Mouse (Mus musculus): ENCODE measurements around the gene Desi1. TPM values are rescaled to one million over a fixed set of nuclear protein-coding genes. Genes with fewer than 3 reads are reported as not detected.
"Not testable (repeated sequence)": the region's sequence is repeated elsewhere in the genome, so short reads cannot be mapped to it uniquely, and the experiment has no call there.

Gene Desi1
- polyA plus RNA-seq, 1 experiment from 2014 or later = 20.8 TPM

DNA sequence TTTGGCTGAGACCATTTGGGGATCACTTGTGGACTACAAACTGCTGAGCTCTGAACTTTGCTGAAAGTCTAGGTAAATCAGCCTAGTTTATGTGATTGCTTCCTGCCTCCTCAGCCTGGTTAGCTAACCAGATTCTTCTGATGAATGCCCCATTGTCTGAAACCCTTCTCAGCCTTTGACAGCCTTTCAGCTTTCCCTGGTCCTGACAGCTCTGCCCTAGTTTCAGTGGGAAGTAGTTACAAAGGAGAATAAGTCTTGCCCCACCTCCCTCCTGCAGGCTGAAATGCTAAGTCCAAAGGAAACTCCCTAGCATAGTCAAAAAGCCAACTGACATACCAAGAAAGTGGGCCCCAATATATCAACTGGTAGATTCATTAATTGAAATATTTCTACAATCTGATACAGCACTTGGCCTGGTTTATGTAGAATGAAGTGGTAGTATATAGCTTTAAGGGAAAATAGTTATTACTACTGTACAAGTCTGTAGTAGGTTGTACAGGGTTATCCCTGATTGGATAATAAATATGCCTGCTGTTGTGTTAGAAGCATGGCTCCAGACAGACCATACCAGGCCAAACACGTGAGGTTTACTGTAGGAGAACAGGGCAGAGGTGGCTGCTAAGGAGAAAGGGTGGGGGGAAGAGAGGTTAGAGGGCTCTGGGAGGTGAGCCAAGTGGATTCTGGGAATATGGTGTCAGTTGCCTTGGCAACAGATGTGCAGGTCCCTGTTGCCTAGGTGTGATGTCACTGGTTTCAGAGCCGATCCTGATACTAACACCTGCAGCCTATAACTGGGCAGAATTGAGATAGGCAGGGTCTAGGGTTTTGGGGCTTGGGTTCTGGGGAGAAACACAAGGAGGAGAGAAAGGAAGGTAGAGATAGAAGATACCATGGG lies 48.1 kb downstream of the Desi1 start:
- no peak for TF ChIP-seq EP300 (optimal IDR thresholded peaks at IDR 0.05)
- no peak for TF ChIP-seq CTCF (IDR thresholded peaks at IDR 0.05; ENCODE audit: low read depth)
- no peaks in the 10 kb centered on the region for H3K4me1 ChIP-seq (replicated peaks; ENCODE audit: control insufficient read depth, insufficient read depth)
- H3K27ac ChIP-seq (replicated peaks) = no peak overlapping the region
- no peak overlapping the region for H3K4me3 ChIP-seq (ENCODE audit: low read depth, low read length)
- 54% methylated on average over 2 of the region's 2 CpGs for WGBS
- H3K9me3 ChIP-seq (ENCODE audit: control insufficient read depth, low read length) = no peaks in the 10 kb centered on the region
- no peak overlapping the region for H3K9ac ChIP-seq (ENCODE audit: low read length)
- ATAC-seq (ENCODE audit: low FRiP score, low TSS enrichment) (no peak), DNase-seq (ENCODE audit: low spot score) (no peak)
- no peak overlapping the region for H3K4me2 ChIP-seq (replicated peaks; ENCODE audit: low read depth)
- H3K36me3 ChIP-seq (ENCODE audit: control insufficient read depth, insufficient read depth, low read length) = no peaks in the 10 kb centered on the region
- no peaks in the 10 kb centered on the region for H3K27me3 ChIP-seq (ENCODE audit: control insufficient read depth, insufficient read depth, low read length)

DNA sequence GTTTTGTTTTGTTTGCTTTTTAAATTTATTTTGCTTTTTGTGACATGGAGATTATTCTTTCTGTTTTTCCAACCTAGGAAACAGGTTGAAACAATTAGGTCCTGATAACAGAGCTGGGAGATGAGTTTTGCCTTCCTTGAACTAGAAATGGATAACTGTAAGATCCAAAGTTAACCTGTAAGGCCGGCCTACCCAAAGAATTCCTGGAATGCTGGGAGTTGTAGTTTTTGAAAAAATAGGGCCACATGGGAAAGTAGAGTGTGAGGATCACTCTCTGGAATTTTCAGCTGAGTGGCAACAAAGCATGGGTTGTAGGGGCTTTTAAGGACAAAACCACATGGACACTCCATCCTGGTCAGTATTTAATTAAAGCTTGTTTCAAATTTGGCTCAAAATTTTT lies 51.5 kb downstream of the Desi1 start:
- no peak for ATAC-seq (ENCODE audit: low FRiP score, low TSS enrichment)

DNA sequence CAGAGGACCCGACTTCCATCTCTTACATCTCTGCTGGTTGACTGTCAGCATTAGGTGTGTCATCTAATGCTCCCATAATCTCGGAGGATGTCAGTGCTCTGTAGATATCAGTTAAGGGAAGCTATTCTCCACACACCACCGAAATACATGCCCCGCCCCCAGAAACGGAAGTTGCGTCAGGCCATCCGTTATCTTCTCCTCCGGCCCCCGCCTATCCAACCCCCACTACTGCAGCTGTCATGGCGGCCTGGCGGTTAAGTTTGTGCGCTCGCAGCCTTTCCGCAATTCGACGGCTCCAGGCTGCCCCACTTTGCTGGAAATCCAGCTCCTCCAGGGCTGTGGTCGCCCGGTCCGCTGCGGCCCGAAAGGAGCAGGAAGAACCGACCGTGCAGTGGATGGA lies 53.3 kb downstream of the Desi1 start, which contains the start of gene 1700029P11Rik:
Gene 1700029P11Rik (plus strand): TSS at position 220 of the 400 bp plus-strand sequence.
- Histone ChIP-seq H3K4me2 (replicated peaks; ENCODE audit: low read depth) (no peak within 1 kb of the TSS), H3K9me3 (ENCODE audit: control insufficient read depth, low read length) (no peaks in the 10 kb centered on the region), H3K36me3 (ENCODE audit: control insufficient read depth, insufficient read depth, low read length) (no peaks in the 10 kb centered on the region), H3K4me1 (replicated peaks; ENCODE audit: control insufficient read depth, insufficient read depth) (no peaks in the 10 kb centered on the region), H3K27me3 (ENCODE audit: control insufficient read depth, insufficient read depth, low read length) (no peaks in the 10 kb centered on the region), H3K4me3 (ENCODE audit: low read depth, low read length) (no peak within 1 kb of the TSS), H3K9ac (ENCODE audit: low read length) (no peak within 1 kb of the TSS), H3K27ac (replicated peaks) (no peak within 1 kb of the TSS)
- DNase-seq (ENCODE audit: low spot score) = no peak
- TF ChIP-seq CTCF (IDR thresholded peaks at IDR 0.05; ENCODE audit: low read depth) (no peak), EP300 (optimal IDR thresholded peaks at IDR 0.05) (no peak)
- 94% methylated on average over 23 of the region's 23 CpGs for WGBS
- ATAC-seq (ENCODE audit: low FRiP score, low TSS enrichment) = no peak

More for the DNA sequence above, 51.5 kb downstream of the Desi1 start:
- Histone ChIP-seq H3K4me3 (ENCODE audit: low read depth, low read length) (no peak overlapping the region), H3K9me3 (ENCODE audit: control insufficient read depth, low read length) (no peaks in the 10 kb centered on the region), H3K27me3 (ENCODE audit: control insufficient read depth, insufficient read depth, low read length) (no peaks in the 10 kb centered on the region), H3K27ac (replicated peaks) (no peak overlapping the region), H3K36me3 (ENCODE audit: control insufficient read depth, insufficient read depth, low read length) (no peaks in the 10 kb centered on the region), H3K4me1 (replicated peaks; ENCODE audit: control insufficient read depth, insufficient read depth) (no peaks in the 10 kb centered on the region), H3K9ac (ENCODE audit: low read length) (no peak overlapping the region), H3K4me2 (replicated peaks; ENCODE audit: low read depth) (no peak overlapping the region)
- WGBS = 54% methylated on average over 1 of the region's 1 CpGs
- TF ChIP-seq CTCF (IDR thresholded peaks at IDR 0.05; ENCODE audit: low read depth) (no peak), EP300 (optimal IDR thresholded peaks at IDR 0.05) (no peak)
- no peak for DNase-seq (ENCODE audit: low spot score)

DNA sequence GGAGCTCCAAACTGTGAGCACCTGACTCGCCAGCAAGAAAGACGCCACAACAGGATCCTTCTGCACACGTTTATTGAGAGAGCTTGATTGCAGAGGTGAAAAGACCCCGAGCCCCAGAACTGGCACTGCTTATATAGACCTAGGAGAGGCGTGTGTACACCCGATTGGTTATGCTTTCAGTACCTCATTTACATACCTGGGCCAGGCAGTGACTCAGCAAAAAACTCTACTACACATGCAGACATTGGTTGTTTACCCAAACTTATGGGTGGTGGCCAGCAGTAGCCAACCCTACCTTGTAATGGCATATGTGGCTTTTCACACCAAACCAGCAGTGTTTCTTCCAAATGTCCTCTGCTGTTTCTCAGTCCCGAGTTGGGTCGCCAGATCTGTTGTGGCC lies 58.5 kb downstream of the Desi1 start:
- not testable (repeated sequence) for H3K4me1 ChIP-seq (replicated peaks; ENCODE audit: control insufficient read depth, insufficient read depth); H3K36me3 ChIP-seq (ENCODE audit: control insufficient read depth, insufficient read depth, low read length); H3K9me3 ChIP-seq (ENCODE audit: control insufficient read depth, low read length); H3K27me3 ChIP-seq (ENCODE audit: control insufficient read depth, insufficient read depth, low read length); H3K9ac ChIP-seq (ENCODE audit: low read length); H3K4me3 ChIP-seq (ENCODE audit: low read depth, low read length); H3K4me2 ChIP-seq (replicated peaks; ENCODE audit: low read depth); ATAC-seq (ENCODE audit: low FRiP score, low TSS enrichment); DNase-seq (ENCODE audit: low spot score); H3K27ac ChIP-seq (replicated peaks)
- WGBS = 95% methylated on average over 8 of the region's 8 CpGs

DNA sequence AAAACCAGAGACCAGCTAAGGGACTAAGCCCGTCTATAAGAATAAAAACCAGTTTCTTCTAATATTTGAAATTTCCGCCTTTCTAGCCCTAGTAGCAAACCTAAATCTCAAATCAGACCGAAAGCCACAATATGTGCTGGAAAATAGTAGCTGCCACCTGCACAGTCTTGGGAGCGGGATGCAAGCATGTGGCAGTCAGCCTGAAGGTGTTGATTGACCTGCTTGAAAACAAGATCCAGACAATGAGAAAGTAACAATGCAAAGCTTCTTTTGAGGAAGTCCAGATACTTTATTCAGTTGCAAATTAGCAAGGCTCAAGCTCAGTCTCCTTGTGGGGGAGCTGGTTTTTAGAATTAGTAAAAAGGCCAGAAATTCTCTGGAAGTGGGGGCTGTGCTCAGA lies 63.2 kb downstream of the Desi1 start:
- not testable (repeated sequence) for H3K4me3 ChIP-seq (ENCODE audit: low read depth, low read length); ATAC-seq (ENCODE audit: low FRiP score, low TSS enrichment); DNase-seq (ENCODE audit: low spot score); H3K4me2 ChIP-seq (replicated peaks; ENCODE audit: low read depth); H3K27ac ChIP-seq (replicated peaks); H3K4me1 ChIP-seq (replicated peaks; ENCODE audit: control insufficient read depth, insufficient read depth); H3K36me3 ChIP-seq (ENCODE audit: control insufficient read depth, insufficient read depth, low read length); H3K9me3 ChIP-seq (ENCODE audit: control insufficient read depth, low read length); H3K27me3 ChIP-seq (ENCODE audit: control insufficient read depth, insufficient read depth, low read length); H3K9ac ChIP-seq (ENCODE audit: low read length)
- 93% methylated on average over 4 of the region's 4 CpGs for WGBS

DNA sequence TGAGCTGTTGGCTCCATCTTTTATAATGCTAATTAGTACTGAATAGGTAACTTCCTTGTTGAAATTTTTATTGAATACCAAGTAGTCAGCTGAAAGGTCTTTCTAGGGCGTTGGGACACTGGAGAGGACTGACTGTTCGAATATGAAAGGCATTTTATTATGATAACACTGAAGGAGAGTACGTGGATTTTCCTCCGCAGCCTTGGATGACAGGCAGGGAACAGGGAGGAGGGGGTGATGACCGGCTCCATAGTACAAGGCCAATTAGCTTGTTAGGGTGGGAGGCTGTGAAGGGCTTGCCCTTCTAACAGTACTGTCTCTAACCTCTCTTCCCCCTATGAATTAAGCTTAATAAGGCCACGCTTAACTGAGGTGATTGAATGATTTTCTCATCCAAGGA lies 64.0 kb downstream of the Desi1 start:
- H3K9me3 ChIP-seq (ENCODE audit: control insufficient read depth, low read length); ATAC-seq (ENCODE audit: low FRiP score, low TSS enrichment); H3K4me1 ChIP-seq (replicated peaks; ENCODE audit: control insufficient read depth, insufficient read depth); H3K27me3 ChIP-seq (ENCODE audit: control insufficient read depth, insufficient read depth, low read length); H3K4me3 ChIP-seq (ENCODE audit: low read depth, low read length); DNase-seq (ENCODE audit: low spot score); H3K4me2 ChIP-seq (replicated peaks; ENCODE audit: low read depth); H3K36me3 ChIP-seq (ENCODE audit: control insufficient read depth, insufficient read depth, low read length); H3K27ac ChIP-seq (replicated peaks); H3K9ac ChIP-seq (ENCODE audit: low read length): not testable (repeated sequence)
- 74% methylated on average over 6 of the region's 6 CpGs for WGBS
